Mouse (Mus musculus) layer of hippocampus, postnatal 36 days (tissue): ENCODE measurements around the gene Gm14409. TPM values are rescaled to one million over a fixed set of nuclear protein-coding genes. Genes with fewer than 3 reads are reported as not detected.
"Not testable (repeated sequence)": the region's sequence is repeated elsewhere in the genome, so short reads cannot be mapped to it uniquely, and the experiment has no call there.

Experiments used
- DNase-seq, 2 experiments: peaks; one replicate each; pipeline ENCODE4 v3.0.0; 2022
- total RNA-seq, 2 experiments: library from RNA; stranded (reverse); gene quantifications; 2 replicates each; pipeline ENCODE4 v1.2.3; 2021

Gm14409 gene
- total RNA-seq: 1 to 10 TPM; 2.3 to 2.7 TPM

DNA sequence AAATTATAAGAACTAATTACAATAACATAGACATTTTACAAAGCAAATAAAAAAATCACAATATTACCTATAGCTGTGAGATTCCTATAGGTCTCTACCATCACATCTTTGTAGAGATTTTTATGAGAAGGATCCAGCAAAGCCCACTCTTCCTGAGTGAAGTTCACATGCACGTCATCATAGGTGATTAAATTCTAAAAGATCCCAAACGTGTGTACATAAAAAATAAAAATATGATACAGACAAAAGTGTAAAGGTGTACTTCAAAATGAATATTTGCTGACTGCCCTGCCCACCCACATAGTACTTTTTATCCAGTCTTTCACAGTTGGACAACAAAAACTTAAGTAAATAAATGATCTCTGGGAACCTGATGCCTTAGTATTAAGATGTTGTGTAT is at the start of gene Gm14409:
Gm14409 (minus strand) TSS at position 101 of the 400 bp plus-strand sequence.
- DNase-seq: not testable (repeated sequence)

DNA sequence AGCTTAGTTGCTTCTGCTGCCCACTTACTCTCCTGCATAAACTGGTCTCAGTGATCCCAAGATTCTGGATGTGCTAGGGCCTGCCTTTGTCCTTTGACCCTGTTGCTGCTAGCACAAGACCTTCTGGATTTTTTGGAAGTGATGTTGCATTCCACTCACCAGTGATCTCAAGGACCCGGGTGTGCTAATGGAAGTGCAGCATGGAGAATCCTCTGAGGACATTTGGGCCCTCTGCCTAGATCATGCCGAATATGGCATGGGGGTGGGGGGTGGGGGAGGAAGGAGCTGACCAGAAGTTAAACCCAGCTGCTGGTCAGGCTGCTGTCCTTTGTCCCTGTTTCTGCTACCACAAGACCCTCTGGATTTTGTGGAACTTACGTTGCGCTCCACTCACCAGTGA is 42.8 kb upstream of the Gm14409 start:
- not testable (repeated sequence) for DNase-seq

GRCm38 (mm10) chr2:177304980-177305379 is 38.1 kb upstream of the Gm14409 start:
- DNase-seq: not testable (repeated sequence)

DNA sequence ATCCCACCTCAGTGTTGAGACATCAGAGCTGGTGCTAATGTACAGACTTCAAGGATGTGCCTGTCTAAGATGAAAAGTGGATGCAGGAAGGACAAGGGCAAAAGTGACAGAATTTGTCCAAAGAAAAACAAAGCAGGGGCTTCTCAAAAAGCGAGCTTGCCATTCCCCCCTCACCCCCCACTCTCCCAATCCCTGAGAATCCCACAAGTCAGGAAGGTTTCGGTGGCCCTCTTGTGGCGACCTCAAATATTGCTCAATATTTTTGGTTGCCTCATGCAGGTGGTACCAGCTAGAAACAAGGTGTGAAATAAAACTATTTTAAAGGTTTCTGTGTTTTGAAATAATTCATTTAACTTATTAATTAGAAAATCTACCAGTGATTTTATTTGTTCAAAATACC is 16.9 kb upstream of the Gm14409 start:
- not testable (repeated sequence) for DNase-seq

GRCm38 (mm10) chr2:177277754-177278153 is 10.9 kb upstream of the Gm14409 start:
- not testable (repeated sequence) for DNase-seq

GRCm38 (mm10) chr2:177272237-177272636 is 5.4 kb upstream of the Gm14409 start:
- not testable (repeated sequence) for DNase-seq

- not testable (repeated sequence) for DNase-seq
Observed at GRCm38 (mm10) chr2:177247449-177247848, 19.4 kb downstream of the Gm14409 start.

GRCm38 (mm10) chr2:177230461-177230860 is 36.4 kb downstream of the Gm14409 start:
- not testable (repeated sequence) for DNase-seq

Other genes with a start within 250 kb of the Gm14409 start
- gene Gm14401, start 192.7 kb downstream of the Gm14409 start, total RNA-seq: 1 to 10 TPM in 1 of 2 experiments, under 1 TPM in 1; 0.96 to 2.0 TPM
- 10 to 100 TPM; 53.2 to 71.7 TPM for gene Gm14410, start 60.6 kb downstream of the Gm14409 start, total RNA-seq
- 1 to 10 TPM; 2.4 to 3.7 TPM for gene Gm14412, start 57.3 kb upstream of the Gm14409 start, total RNA-seq
- 10 to 100 TPM; 36.9 to 37.1 TPM for gene Gm14418, start 131.3 kb upstream of the Gm14409 start, total RNA-seq
- gene Zfp970, start 197.7 kb upstream of the Gm14409 start, total RNA-seq: 10 to 100 TPM; 38.8 to 39.4 TPM
- gene Gm14403, start 231.2 kb upstream of the Gm14409 start, total RNA-seq: 10 to 100 TPM; 44.6 to 47.0 TPM